Mouse (Mus musculus): ENCODE measurements around the gene Stx8. TPM values are rescaled to one million over a fixed set of nuclear protein-coding genes. Genes with fewer than 3 reads are reported as not detected.

The Stx8 gene
- total RNA-seq, 2 experiments from 2014 or later: 22.6 to 27.3 TPM

DNA sequence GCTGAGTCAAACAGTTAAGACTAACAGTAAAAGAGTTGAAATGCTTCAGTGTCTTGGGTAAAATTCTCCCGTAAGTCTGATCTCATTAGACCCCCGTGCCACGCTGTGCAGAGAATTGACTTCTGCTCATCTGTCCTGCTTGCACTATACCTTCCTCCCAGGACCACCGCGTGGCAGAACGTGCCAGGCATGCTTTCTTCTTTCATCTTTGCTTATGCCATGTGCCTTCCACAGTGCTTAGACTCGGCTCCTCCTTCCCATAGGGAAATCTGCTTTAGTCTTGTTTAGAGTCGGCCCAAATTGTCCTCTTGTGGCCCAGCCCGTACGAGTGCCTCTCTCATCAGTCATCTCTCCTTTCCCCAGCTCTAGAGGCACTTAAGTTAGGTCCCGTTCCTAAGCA lies 1.8 kb downstream of the Stx8 start:
- intact Hi-C loops (cut with DNase I; ENCODE audit: low total_unique reads): no loop called here
- no peak for DNase-seq

DNA sequence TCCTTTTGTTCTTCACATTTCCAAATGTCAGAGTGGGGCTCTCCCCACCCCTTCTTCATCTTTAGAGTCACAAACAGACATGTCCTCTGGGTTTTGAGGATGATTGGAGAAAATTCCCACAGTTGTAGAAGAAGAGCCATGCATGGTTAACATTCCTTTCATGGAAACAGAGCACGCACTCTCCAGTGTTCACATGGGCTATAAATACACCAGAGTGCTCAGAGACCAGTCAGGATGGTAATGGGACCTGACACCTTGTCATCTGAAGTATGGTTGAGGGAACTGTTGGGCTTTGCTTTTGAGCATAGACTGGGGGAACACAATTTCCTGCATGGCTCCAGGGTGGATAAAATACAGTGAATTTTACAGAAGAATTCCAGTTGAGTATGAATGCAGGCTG lies 6.6 kb downstream of the Stx8 start:
- intact Hi-C loops (cut with DNase I; ENCODE audit: low total_unique reads): no loop called here
- DNase-seq: no peak

DNA sequence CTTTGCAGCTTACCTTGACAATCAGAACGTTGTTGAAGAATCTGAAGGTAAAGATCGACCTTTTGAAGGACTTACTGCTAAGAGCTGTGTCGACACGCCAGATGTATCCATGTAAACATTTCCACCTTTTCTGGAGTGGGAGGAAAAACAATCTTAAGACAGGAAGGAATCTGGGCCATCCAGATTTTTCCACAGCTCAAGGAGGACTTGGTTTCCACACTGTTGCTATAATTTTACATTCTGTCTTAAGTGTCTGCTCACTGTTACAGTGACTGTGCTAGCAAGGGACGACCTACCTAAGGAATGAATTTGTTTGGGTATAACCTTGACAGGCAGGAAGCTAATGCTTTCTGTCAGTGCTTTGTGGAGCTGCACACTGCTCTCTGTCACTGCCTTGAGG lies 7.2 kb downstream of the Stx8 start:
- DNase-seq: no peak
- intact Hi-C loops (cut with DNase I; ENCODE audit: low total_unique reads): no loop called here

DNA sequence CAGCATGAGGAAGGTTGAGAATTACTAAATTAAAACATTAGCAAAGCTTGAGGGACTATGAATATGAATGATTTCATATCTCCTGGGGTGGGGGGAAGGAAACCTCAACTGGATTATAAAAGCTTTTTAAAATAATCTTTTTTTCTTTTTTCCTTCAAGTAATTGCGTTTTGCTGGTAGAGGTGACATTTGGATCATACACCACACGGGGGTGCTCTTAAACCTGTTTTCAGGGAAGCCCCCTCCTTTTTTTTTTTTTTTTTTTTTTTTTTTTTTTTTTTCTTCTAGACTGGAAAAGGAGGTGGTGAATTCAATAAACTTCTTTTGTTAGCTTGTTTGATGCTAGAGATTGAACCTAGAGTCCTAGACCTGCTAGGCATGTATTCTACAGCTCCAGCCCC lies 9.3 kb downstream of the Stx8 start:
- intact Hi-C loops (cut with DNase I; ENCODE audit: low total_unique reads): no loop called here
- no peak for DNase-seq

DNA sequence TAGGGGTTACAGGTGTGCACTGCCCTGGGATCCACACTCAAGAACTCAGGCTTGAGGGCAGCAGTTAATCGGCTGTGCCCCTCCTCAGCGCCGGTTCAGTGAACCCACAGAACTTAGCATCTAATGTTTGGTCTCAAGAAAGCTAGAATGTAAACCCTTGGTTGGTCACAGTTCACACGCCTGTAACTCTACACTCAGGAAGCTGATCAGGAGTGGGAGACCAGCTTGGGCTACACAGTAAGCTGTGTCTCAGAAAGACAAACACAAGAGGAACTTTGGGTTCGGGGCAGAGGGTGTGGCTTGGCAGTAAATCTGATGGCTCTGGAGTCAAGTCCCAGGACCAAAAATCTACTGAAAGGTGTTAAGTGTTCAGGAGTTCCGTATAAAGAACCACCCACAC lies 17.6 kb downstream of the Stx8 start:
- intact Hi-C loops (cut with DNase I; ENCODE audit: low total_unique reads): no loop called here
- DNase-seq: no peak

DNA sequence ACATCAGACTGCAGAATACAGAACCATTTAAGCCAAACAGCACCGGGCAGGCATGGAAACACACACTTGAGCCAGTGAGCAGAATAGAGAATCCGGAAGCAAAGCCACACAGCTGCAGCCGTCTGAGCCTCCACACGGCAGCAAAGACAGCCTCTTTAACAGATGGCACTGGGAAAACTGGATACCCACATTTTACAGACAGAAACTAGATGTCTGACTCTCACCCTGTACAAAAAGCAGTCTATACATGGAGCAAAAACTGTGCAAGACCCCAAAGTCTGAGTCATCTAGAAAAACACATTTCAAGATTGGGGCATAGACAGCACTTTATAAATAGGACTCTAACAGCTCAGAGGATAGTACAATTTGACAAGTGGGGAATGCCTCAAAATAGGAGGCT lies 25.2 kb downstream of the Stx8 start:
- intact Hi-C loops (cut with DNase I; ENCODE audit: low total_unique reads): no loop called here

DNA sequence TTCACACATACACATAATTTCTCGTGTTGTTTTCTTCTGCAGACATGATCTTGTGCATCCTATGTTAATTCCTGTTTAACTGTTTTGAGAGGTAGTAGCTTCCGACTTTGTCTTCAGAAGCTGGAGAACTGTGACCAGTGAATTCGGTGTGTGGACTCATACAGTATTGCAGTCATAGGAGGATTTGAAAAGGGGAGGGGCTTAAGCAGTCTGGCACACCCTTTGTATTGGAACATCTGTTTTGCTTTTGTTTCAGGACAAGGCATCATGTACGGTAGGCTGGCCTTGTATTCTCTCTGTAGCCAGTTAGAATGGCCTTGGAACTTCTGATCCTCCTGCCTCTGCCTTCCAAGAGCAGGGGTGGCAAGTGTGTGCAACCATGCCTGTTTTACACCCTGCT lies 30.0 kb downstream of the Stx8 start:
- intact Hi-C loops (cut with DNase I; ENCODE audit: low total_unique reads): no loop called here
- no peak for DNase-seq

More for the DNA sequence above, 25.2 kb downstream of the Stx8 start:
- no peak for DNase-seq

DNA sequence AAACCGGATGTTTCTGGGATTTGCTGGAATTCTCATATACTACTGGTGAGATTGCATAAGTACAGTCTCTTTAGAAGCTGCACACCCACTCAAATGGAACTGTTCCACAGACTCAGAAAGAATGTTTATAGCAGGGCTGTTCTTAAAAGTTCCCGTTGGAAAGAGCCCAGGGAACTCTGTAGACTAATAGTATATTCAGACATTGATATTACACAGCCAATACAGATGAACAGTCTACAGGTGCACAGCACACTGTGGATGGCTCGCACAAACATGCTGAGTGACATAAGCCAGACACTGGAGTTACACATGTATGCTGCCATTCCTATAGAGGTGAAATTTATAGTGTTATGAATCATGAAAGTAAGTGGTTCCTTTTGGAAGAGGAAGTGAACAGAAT lies 32.9 kb downstream of the Stx8 start:
- no peak for DNase-seq
- intact Hi-C loops (cut with DNase I; ENCODE audit: low total_unique reads): no loop called here

DNA sequence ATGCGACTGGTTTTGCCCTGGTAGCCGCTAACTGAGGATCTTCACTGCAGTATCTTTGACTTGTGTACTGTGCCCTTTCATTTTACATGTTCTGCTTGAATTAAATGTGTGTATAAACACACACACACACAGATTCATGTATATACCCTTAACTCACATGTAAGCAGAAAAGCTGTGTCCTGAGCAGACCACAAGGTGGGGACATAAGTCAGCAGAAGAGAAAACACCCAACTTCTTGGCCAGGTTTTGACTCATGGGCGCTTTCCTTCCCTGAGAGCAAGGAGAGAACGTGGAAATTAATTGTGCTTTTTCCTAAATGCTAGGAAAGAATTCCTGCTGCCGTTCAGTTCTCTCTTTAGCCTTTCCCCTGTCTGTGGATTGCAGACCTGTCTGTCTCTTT lies 33.6 kb downstream of the Stx8 start:
- intact Hi-C loops (cut with DNase I; ENCODE audit: low total_unique reads): loop anchor here (10.0 kb wide), 1 partner anchor 215 kb away; no protein-coding TSS in a partner anchor
- DNase-seq: no peak

DNA sequence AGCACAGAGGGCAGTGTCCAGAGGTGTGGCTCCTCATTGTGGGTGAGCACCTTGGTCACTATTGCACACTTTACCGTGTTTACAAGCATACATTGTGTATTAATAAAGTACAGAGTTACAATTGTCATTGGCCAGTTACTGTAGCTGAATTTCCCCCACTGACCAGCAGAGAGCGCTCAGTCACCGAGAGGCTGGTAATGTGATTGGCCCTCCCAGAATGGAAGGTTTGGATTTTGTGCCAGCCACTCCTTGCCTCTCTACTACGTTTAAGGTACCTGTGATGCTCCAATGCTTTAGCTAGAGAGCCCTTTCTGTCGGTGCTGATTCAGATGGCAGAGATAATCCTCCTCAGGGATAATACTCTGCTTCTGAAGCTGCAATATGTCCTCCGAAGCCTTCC lies 38.2 kb downstream of the Stx8 start:
- intact Hi-C loops (cut with DNase I; ENCODE audit: low total_unique reads): loop anchor here (2.0 to 10.0 kb wide), 2 partner anchors 211 to 401 kb away; no protein-coding TSS in a partner anchor
- peak; percentile 64 for DNase-seq

DNA sequence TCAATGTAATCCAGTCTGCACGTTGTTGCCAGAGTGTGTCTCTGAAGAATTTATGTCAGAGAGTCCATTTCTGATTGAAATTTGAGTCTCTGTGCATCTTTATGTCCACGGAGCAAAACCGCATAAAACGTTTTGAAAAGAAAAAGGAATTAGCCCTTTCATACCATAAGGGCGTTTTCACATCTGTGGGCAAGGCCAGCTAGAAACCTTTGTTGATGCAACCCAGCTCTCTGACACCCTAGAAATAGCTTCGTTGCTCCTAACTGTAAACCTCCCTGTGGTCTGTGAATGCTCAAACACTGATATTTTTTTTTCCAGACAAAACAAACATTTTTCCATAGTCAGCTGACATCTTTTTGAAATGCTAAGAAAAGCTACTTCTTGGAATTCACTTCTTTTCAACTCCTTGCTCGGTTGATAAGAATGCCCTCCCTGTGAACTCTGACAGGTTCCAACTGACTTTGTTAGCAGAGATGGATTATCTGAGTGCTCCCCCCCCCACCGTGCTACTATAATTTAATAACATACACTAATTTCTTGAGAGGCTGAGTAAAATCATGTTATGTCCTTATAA lies 40.3 kb downstream of the Stx8 start:
- intact Hi-C loops (cut with DNase I; ENCODE audit: low total_unique reads): loop anchor here (10.0 kb wide), 1 partner anchor 208 kb away; no protein-coding TSS in a partner anchor
- DNase-seq: no peak

DNA sequence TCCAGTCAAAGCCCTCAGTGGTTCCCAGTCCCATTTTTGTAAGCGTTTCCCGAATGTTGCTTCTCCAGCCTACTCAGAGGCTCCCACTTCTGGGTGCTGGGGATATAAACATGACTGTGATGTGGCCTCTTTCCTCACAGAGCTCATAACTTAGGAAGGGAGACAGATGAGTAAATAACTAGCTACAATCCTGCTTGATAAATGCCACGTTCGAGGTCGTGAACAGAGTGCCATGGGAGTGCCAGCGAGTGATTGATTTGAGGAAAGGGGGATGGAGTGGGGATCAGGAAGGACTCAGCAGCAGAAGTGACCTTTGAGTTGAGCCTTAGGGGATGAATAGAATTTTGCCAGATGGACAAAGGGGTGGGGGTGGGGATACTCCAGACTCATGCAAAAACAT lies 41.7 kb downstream of the Stx8 start:
- intact Hi-C loops (cut with DNase I; ENCODE audit: low total_unique reads): loop anchor here (10.0 kb wide), 1 partner anchor 207 kb away; no protein-coding TSS in a partner anchor
- DNase-seq: no peak

DNA sequence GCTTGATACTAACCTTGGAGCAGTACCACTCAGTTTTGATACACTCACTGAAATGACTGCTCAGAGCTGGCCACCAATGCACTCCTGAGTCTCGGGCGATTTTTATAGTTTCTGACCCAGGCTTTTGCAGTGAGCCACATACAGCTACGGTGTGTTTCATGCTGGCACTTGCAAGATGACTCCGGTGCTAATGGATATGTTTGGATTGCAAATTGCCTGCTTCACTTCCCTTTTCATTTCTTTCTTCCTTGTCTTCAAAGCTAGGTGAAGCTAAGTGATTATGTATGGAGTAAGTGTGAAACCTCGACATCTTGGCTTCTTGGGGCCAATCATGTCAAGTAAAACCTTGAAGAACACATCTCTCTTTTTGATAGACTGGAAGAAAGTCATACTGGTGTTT lies 43.4 kb downstream of the Stx8 start:
- no peak for DNase-seq
- intact Hi-C loops (cut with DNase I; ENCODE audit: low total_unique reads): loop anchor here (10.0 kb wide), 1 partner anchor 205 kb away; no protein-coding TSS in a partner anchor

DNA sequence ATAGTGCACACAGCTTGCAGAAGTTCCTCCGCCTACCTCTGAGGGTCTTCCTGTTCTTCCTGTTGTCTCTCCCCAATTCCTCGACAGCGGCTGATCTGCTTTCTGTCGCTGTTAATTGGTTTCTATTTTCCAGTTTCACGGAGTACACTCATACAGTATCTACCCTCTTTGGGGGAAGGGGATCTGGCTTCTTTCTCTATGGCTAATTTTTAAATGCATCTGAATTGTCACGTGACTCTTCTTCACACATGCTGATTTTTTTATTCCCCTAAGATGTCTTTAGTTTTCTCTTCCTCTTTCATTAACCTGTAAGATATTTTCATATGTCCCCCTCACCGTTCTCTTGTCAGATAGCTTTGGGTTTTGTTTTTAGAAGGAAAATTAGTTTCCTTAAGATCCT lies 46.2 kb downstream of the Stx8 start:
- intact Hi-C loops (cut with DNase I; ENCODE audit: low total_unique reads): no loop called here
- no peak for DNase-seq

DNA sequence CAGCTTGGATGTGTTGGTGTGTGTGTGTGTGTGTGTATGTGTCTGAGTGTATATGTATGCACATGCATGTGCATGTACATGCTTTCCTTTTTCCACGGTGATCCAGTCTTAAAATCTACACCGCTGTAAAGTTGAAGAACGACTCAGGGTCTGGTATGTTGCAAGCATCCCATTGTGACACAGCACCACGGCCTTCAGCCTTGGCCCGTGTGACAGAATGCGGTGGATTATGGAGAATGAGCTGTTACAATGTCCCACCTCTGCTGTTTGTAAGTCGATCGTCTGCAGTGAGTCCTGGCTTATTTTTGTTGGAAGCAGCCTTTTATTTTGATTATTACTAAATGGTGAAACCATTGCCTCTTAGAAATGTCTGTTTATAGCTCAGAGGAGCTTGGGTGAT lies 52.2 kb downstream of the Stx8 start:
- intact Hi-C loops (cut with DNase I; ENCODE audit: low total_unique reads): no loop called here
- DNase-seq: no peak

DNA sequence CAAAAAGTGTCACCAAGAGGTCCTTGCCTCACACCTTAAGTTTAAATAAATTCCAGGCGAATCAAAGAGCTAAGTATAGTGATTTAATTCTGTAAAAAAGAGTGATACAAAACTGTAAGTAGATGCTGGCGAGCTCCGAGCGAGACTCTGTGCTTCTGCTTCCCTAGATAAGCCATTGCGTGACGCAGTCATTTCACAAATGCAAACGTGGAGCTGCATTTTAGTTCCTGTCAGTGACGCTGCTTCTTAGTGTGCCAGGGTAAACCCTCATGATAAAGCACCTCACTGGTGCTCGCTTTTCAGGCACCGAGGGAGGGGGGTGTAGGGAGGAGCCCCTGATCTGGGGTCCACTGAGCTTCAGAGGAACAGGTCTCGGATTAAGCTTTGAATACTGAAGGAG lies 53.2 kb downstream of the Stx8 start:
- no peak for DNase-seq
- intact Hi-C loops (cut with DNase I; ENCODE audit: low total_unique reads): no loop called here

DNA sequence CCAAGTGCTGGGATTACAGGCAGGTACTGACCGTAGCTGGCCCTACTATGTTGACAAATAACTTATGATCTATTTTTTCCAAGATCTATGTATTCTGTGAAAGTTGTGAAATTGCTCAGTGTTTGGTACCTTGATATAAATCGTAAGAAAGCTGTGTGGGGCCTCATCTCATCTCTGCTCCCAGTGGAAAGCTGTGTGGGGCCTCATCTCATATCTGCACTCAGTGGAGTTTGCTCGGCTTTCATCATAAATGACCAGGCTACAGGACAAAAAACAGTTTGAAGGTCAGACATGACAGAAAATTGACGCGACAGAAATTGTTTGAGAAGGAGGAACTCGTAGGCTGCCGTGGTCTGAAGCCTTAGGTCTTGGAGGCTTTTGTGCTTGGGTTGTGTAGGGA lies 56.0 kb downstream of the Stx8 start:
- DNase-seq: no peak
- intact Hi-C loops (cut with DNase I; ENCODE audit: low total_unique reads): no loop called here

DNA sequence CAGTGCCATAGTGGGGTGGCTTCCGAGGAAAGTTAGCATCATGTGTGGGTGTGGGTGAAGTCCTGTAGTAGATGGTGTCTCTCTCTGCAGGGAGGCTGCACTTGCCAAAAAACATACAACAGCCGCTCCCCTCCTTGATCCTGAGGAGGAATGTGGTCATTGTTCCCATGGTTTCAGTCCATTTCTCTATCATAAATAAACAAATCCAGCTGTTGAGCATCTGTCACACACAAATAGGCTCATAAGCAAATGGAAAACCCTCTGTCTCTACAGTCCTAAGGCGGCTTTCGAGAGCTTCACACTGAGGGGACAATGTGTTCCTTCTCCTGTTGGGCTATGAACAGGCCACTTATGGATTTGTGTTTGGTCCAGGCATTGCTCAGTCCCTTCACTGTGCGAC lies 56.9 kb downstream of the Stx8 start:
- intact Hi-C loops (cut with DNase I; ENCODE audit: low total_unique reads): no loop called here
- DNase-seq: no peak

DNA sequence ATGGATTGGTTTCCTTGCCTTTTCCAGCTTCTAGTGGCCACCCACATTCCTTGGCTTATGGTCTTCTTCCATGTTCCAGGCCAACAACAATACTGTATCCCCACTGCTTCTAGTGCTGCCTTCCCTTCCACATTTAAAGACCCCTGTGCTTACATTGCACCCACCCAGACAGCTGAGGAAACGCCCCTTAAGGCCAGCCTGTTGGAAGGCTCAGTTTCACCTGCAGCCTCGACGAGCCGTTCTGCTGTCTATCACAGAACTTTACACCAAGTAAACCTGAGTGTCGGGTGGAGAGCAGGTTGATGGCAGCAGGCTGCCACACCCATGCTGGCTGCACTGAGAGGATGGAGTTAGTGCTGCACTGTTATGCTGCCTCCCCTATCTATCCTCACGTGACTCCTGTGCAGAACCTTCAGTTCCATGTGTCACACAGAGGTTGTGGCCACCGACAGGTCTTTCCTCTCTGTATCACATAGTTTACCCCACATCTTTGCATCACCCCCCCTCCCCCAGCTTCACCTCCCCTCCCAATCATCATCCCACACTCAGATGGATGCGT lies 57.9 kb downstream of the Stx8 start:
- intact Hi-C loops (cut with DNase I; ENCODE audit: low total_unique reads): no loop called here
- DNase-seq: no peak

DNA sequence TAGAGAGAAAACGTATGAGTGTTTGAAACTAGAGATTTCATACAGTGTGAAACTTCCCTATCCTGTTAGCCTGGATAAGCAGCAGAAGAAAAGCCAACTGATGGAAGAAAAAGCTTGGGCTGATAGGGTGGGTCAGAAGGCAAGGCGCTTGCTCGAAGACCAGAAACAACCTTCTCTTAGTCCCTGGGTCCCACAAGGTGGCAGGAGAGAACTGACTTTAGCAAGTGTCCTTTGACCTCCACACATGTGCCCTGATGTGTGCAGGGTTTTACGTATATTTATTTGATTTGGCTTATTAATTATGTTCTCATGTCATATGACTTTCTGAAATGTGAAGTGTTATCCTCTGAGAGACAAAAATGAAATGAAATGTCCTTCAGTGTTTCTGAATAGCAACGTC lies 60.6 kb downstream of the Stx8 start:
- DNase-seq: no peak
- intact Hi-C loops (cut with DNase I; ENCODE audit: low total_unique reads): no loop called here

DNA sequence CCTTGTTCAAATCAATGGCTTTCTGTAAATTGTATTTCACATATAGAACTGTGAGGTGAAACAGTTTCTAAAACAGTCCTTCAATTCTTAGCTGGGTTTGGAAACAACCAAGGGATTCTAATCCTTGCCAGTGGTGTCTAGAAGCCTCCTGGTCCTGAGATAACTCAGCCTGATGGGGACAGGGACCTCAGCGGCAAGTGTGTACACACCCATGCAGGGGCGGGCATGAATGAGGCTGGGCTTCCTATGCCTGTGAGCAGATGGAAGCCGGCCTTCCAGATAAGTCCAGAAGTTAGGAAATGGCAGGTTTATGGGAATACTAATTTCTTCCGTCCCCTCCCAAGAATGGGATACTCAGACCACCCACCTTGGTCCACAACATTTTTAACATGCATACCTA lies 63.1 kb downstream of the Stx8 start:
- DNase-seq: no peak
- intact Hi-C loops (cut with DNase I; ENCODE audit: low total_unique reads): no loop called here

DNA sequence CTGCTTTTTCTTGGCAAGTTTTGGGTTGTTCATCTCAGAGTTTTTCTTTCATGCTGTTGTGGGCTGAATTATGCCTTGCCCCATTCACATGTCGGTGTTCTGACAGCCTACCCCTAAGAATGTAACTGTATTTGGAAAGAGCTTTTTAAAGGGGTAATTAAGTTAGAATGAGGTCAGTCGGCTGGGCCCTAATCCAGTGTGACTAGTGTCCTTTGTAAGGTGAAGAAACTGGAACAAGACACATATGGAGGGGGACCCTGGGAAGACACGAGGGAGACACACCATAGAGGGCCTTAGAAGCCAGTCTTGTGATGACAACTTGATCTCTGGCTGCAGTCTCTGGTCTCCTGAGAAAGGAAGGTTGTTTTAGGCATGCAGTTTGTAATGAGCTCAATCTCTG lies 63.9 kb downstream of the Stx8 start:
- no peak for DNase-seq
- intact Hi-C loops (cut with DNase I; ENCODE audit: low total_unique reads): no loop called here

Measured in gastrocnemius, postnatal 14 days (tissue).